Mouse (Mus musculus): ENCODE measurements at regions not wholly inside any gene's neighbourhood (a gene's known extent, or its start where the extent isn't known, plus 50 kb on each side); places are given as distances from the start of the nearest gene placed in this dataset.

DNA sequence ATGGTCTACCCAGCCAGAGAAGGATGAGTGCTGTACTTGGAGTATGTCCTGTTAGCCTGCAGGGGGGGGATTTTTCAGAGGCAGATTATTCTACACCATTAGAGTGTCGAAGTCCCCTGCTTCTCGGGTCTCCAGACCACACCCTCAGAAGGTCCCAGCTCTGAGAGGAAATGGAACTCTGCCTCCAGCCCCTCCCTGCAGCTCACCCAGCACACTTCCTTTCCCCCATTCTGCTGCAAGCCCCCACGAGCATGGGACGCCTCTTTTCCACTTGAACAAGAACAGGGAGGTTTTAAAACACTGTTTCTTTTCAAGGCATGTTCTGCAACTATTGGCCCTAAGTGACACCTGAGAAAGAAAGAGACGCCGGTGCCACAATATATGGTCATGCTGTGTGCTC is 282.8 kb upstream of the Zmiz1 start:
- TF ChIP-seq ZKSCAN1 (IDR thresholded peaks at IDR 0.05; ENCODE audit: low read depth, low read length) (no peak), USF1 (IDR thresholded peaks at IDR 0.05; ENCODE audit: low read depth, low read length) (no peak), POLR2AphosphoS2 (IDR thresholded peaks at IDR 0.05; ENCODE audit: low read length) (no peak), MAX (IDR thresholded peaks at IDR 0.05; ENCODE audit: low read length) (no peak), MAFK (IDR thresholded peaks at IDR 0.05; ENCODE audit: borderline replicate concordance, low read depth, low read length) (no peak), GABPA (IDR thresholded peaks at IDR 0.05; ENCODE audit: low read depth, low read length) (no peak), CHD2 (IDR thresholded peaks at IDR 0.05; ENCODE audit: low read length) (no peak), TCF12 (IDR thresholded peaks at IDR 0.05; ENCODE audit: low read depth, low read length) (no peak), JUND (IDR thresholded peaks at IDR 0.05; ENCODE audit: low read depth, low read length) (no peak), RAD21 (IDR thresholded peaks at IDR 0.05; ENCODE audit: low read depth, low read length) (no peak), UBTF (IDR thresholded peaks at IDR 0.05; ENCODE audit: borderline replicate concordance, insufficient read depth, low read depth, low read length) (no peak), NRF1 (IDR thresholded peaks at IDR 0.05; ENCODE audit: insufficient read depth, low read depth, low read length, poor library complexity, severe bottlenecking) (no peak), TBP (IDR thresholded peaks at IDR 0.05; ENCODE audit: low read depth, low read length) (no peak), ZNF384 (IDR thresholded peaks at IDR 0.05; ENCODE audit: low read depth, low read length) (no peak), MAZ (IDR thresholded peaks at IDR 0.05; ENCODE audit: low read depth, low read length) (no peak), NELFE (IDR thresholded peaks at IDR 0.05; ENCODE audit: low read depth, low read length) (no peak), MYC (IDR thresholded peaks at IDR 0.05; ENCODE audit: low read depth, low read length) (no peak), CHD1 (IDR thresholded peaks at IDR 0.05; ENCODE audit: low read depth, low read length) (no peak), USF2 (IDR thresholded peaks at IDR 0.05; ENCODE audit: borderline replicate concordance in 1 of 2, insufficient read depth in 1 of 2, low read depth in 1 of 2, low read length in 2 of 2) (no peak), CTCF (IDR thresholded peaks at IDR 0.05 in 2 of 3, conservative IDR thresholded peaks at IDR 0.05 in 1 of 3; ENCODE audit: control insufficient read depth in 1 of 3, insufficient read depth in 1 of 3, low read depth in 2 of 3, low read length in 3 of 3, poor library complexity in 1 of 3, severe bottlenecking in 1 of 3) (no peak)
- Histone ChIP-seq H3K9me3 (replicated peaks; ENCODE audit: insufficient read depth, low read length) (no peaks in the 10 kb centered on the region), H3K79me2 (ENCODE audit: control insufficient read depth, insufficient read depth, low read length, poor library complexity) (no peaks in the 10 kb centered on the region), H3K36me3 (ENCODE audit: control insufficient read depth in 1 of 2, insufficient read depth in 2 of 2, low read length in 2 of 2) (no peaks in the 10 kb centered on the region), H3K27me3 (ENCODE audit: control insufficient read depth in 1 of 2, insufficient read depth in 2 of 2, low read length in 2 of 2) (no peaks in the 10 kb centered on the region), H3K9ac (ENCODE audit: control insufficient read depth, low read depth, low read length, poor library complexity, severe bottlenecking) (no peak overlapping the region), H3K4me1 (ENCODE audit: control insufficient read depth in 1 of 2, insufficient read depth in 2 of 2, low read length in 2 of 2) (no peaks in the 10 kb centered on the region), H3K27ac (ENCODE audit: control insufficient read depth, low read depth, low read length) (no peak overlapping the region), H3K4me3 (ENCODE audit: control insufficient read depth in 1 of 2, insufficient read depth in 1 of 2, low read depth in 2 of 2, low read length in 2 of 2) (no peak overlapping the region)
- DNase-seq (ENCODE audit: low read depth, low spot score), result no peak

DNA sequence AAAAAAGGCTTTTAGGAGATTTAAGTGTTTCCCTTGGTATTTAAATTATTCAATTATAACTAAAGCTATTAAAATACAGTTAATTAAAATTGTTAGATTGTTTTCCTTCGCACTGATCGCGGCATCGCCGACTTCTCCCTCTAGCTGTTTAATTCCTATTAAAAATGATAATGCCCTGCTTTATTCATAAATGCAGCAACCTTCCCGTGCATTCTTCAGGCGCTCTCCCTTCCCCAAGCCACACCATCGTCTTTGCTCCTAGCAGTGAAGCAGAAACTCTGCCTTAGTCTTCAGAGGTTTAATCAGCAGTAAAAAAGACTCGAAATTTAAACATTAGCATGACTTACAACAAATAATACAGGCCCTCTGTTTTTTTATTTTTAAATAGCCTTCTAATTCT is 278.9 kb upstream of the Zmiz1 start:
- TF ChIP-seq BHLHE40 (IDR thresholded peaks at IDR 0.05; ENCODE audit: borderline replicate concordance, low read depth, low read length), result no peak
- no peak for TF ChIP-seq ZNF384 (IDR thresholded peaks at IDR 0.05; ENCODE audit: low read depth, low read length)
- TF ChIP-seq ETS1 (IDR thresholded peaks at IDR 0.05; ENCODE audit: low read depth, low read length), result no peak
- no peaks in the 10 kb centered on the region for H3K79me2 ChIP-seq (ENCODE audit: control insufficient read depth, insufficient read depth, low read length, poor library complexity)
- no peaks in the 10 kb centered on the region for H3K27me3 ChIP-seq (ENCODE audit: control insufficient read depth in 1 of 2, insufficient read depth in 2 of 2, low read length in 2 of 2)
- no peak overlapping the region for H3K27ac ChIP-seq (ENCODE audit: control insufficient read depth, low read depth, low read length)
- no peak overlapping the region for H3K4me3 ChIP-seq (ENCODE audit: control insufficient read depth in 1 of 2, insufficient read depth in 1 of 2, low read depth in 2 of 2, low read length in 2 of 2)
- H3K36me3 ChIP-seq (ENCODE audit: control insufficient read depth in 1 of 2, insufficient read depth in 2 of 2, low read length in 2 of 2), result no peaks in the 10 kb centered on the region
- H3K4me1 ChIP-seq (ENCODE audit: control insufficient read depth in 1 of 2, insufficient read depth in 2 of 2, low read length in 2 of 2), result no peaks in the 10 kb centered on the region
- no peaks in the 10 kb centered on the region for H3K9me3 ChIP-seq (replicated peaks; ENCODE audit: insufficient read depth, low read length)
- H3K9ac ChIP-seq (ENCODE audit: control insufficient read depth, low read depth, low read length, poor library complexity, severe bottlenecking), result no peak overlapping the region
- no peak for DNase-seq (ENCODE audit: low read depth, low spot score)
